Mouse (Mus musculus) CH12.LX (cell line): ENCODE results near the gene Pfdn2.

Experiments
- CTCF ChIP-seq, 2 experiments: IDR thresholded peaks in 1 of 2; conservative IDR thresholded peaks in 1 of 2; 2 replicates each; pipeline ENCODE4 v1.5.1; 2011 to 2012; ENCODE audit warnings: low read depth in 2 of 2, low read length in 2 of 2, improper control_type of control experiment in 1 of 2, inconsistent platforms in 1 of 2, mild to moderate bottlenecking in 1 of 2, moderate library complexity in 1 of 2
- GABPA ChIP-seq: IDR thresholded peaks from 2 replicates; pipeline ENCODE4 v1.6.1; 2012; ENCODE audit warnings: low read depth, low read length, improper control_type of control experiment, inconsistent platforms; ENCODE audit not compliant: insufficient replicate concordance
- MAZ ChIP-seq: IDR thresholded peaks from 2 replicates; pipeline ENCODE4 v1.6.1; 2012; ENCODE audit warnings: low read depth, mild to moderate bottlenecking, inconsistent platforms, low read length, improper control_type of control experiment, moderate library complexity
- MXI1 ChIP-seq: IDR thresholded peaks from 2 replicates; pipeline ENCODE4 v1.6.1; 2011; ENCODE audit warnings: mild to moderate bottlenecking, low read depth, low read length, improper control_type of control experiment
- MYC ChIP-seq: IDR thresholded peaks from 2 replicates; pipeline ENCODE4 v1.6.1; 2011; ENCODE audit warnings: low read depth, mild to moderate bottlenecking, improper control_type of control experiment, low read length
- SIN3A ChIP-seq: IDR thresholded peaks from 2 replicates; pipeline ENCODE4 v1.6.1; 2012; ENCODE audit warnings: low read length, improper control_type of control experiment, inconsistent platforms
- ZC3H11A ChIP-seq: IDR thresholded peaks from 2 replicates; pipeline ENCODE4 v1.6.1; 2012; ENCODE audit warnings: low read depth, mild to moderate bottlenecking, inconsistent platforms, low read length, improper control_type of control experiment
- ZMIZ1 ChIP-seq: IDR thresholded peaks from 2 replicates; pipeline ENCODE4 v1.6.1; 2012; ENCODE audit warnings: low read depth, mild to moderate bottlenecking, inconsistent platforms, low read length, improper control_type of control experiment

GRCm38 (mm10) chr1:171378298-171378697 is 32.8 kb downstream of the Pfdn2 start:
- TF ChIP-seq CTCF (conservative IDR thresholded peaks at IDR 0.05 in 1 of 2, IDR thresholded peaks at IDR 0.05 in 1 of 2; ENCODE audit: low read depth in 2 of 2, low read length in 2 of 2), result no peak
- no peak for TF ChIP-seq GABPA
- TF ChIP-seq MYC, result no peak
- no peak for TF ChIP-seq ZC3H11A
- TF ChIP-seq ZMIZ1, result no peak
- TF ChIP-seq SIN3A, result no peak
- TF ChIP-seq MAZ, result no peak
- TF ChIP-seq MXI1, result no peak
